Mouse (Mus musculus): Measurements from ENCODE around the gene 2310039H08Rik. TPM values are rescaled to one million over a fixed set of nuclear protein-coding genes. Genes with fewer than 3 reads are reported as not detected.

The 2310039H08Rik gene
- polyA plus RNA-seq, 1 experiment from 2014 or later = 43.4 TPM

- H3K36me3 ChIP-seq (ENCODE audit: control insufficient read depth, insufficient read depth, low read length) = 0 out of 2 replicates have a peak, but pooled peaks cover 2% of the 10 kb centered on the region
- H3K9me3 ChIP-seq (ENCODE audit: control insufficient read depth, low read length) = no peaks in the 10 kb centered on the region
- 0 out of 2 replicates have a peak, but pooled peaks cover 6% of the 10 kb centered on the region for H3K4me1 ChIP-seq (ENCODE audit: control insufficient read depth, insufficient read depth, low read length)
- H3K9ac ChIP-seq (ENCODE audit: low read length) = no peak within 1 kb of the TSS; the same call in 1 of the 2 replicates
- ATAC-seq (ENCODE audit: insufficient number of reproducible peaks, low FRiP score, low TSS enrichment, low read depth) = no peak
- no peak within 1 kb of the TSS for H3K27ac ChIP-seq (replicated peaks; ENCODE audit: low read depth, low read length)
- DNase-seq (ENCODE audit: low spot score) = no peak
- H3K4me2 ChIP-seq (ENCODE audit: low read depth, severe bottlenecking) = peak within 1 kb of the TSS; percentile 31
- no peak within 1 kb of the TSS for H3K4me3 ChIP-seq (ENCODE audit: low read depth, low read length)
- WGBS = 17% methylated on average over 24 of the region's 24 CpGs
- peaks cover 12% of the 10 kb centered on the region for H3K27me3 ChIP-seq (ENCODE audit: control insufficient read depth, insufficient read depth, low read length)
Observed at GRCm38 (mm10) chr17:46728904-46729318, 43.5 kb upstream of the 2310039H08Rik start, which contains the start of gene Gnmt. TSS of gene Gnmt (minus strand) at chr17:46729168.

DNA sequence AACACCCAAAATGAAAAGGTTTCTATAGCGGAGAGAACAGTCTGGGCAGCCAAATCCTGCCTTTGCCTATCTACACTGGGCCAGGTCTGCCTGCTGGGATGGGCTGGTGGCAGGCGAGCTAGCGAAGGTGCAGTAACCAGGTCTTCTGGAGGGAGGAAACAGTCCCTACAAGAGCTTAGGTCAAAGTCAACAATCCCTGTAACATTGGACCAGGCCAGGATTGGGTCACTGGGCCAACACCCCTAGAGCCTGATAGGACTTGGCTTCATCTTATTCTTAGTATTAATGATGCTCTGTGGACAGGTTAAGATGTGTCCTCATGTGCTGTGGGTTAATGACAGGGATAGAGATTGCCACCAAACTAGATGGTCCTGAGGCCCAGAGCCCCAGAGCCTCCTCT is 38.4 kb upstream of the 2310039H08Rik start:
- DNase-seq (ENCODE audit: low spot score) = no peak
- H3K9ac ChIP-seq (ENCODE audit: low read length) = no peak overlapping the region
- no peak overlapping the region for H3K27ac ChIP-seq (replicated peaks; ENCODE audit: low read depth, low read length)
- H3K4me1 ChIP-seq (ENCODE audit: control insufficient read depth, insufficient read depth, low read length) = no peaks in the 10 kb centered on the region
- WGBS = 87% methylated on average over 3 of the region's 3 CpGs
- no peaks in the 10 kb centered on the region for H3K36me3 ChIP-seq (ENCODE audit: control insufficient read depth, insufficient read depth, low read length)
- ATAC-seq (ENCODE audit: insufficient number of reproducible peaks, low FRiP score, low TSS enrichment, low read depth) = no peak
- H3K9me3 ChIP-seq (ENCODE audit: control insufficient read depth, low read length) = no peaks in the 10 kb centered on the region
- no peak overlapping the region for H3K4me3 ChIP-seq (ENCODE audit: low read depth, low read length)
- no peak overlapping the region for H3K4me2 ChIP-seq (ENCODE audit: low read depth, severe bottlenecking)
- peaks cover 5% of the 10 kb centered on the region for H3K27me3 ChIP-seq (ENCODE audit: control insufficient read depth, insufficient read depth, low read length)

- ATAC-seq (ENCODE audit: insufficient number of reproducible peaks, low FRiP score, low TSS enrichment, low read depth) (no peak), DNase-seq (ENCODE audit: low spot score) (no peak)
- 93% methylated on average over 7 of the region's 7 CpGs for WGBS
- Histone ChIP-seq H3K36me3 (ENCODE audit: control insufficient read depth, insufficient read depth, low read length) (no peaks in the 10 kb centered on the region), H3K9me3 (ENCODE audit: control insufficient read depth, low read length) (no peaks in the 10 kb centered on the region), H3K4me2 (ENCODE audit: low read depth, severe bottlenecking) (no peak overlapping the region), H3K9ac (ENCODE audit: low read length) (no peak overlapping the region), H3K4me3 (ENCODE audit: low read depth, low read length) (no peak overlapping the region), H3K27ac (replicated peaks; ENCODE audit: low read depth, low read length) (no peak overlapping the region), H3K27me3 (ENCODE audit: control insufficient read depth, insufficient read depth, low read length) (no peaks in the 10 kb centered on the region), H3K4me1 (ENCODE audit: control insufficient read depth, insufficient read depth, low read length) (no peaks in the 10 kb centered on the region)
Observed at GRCm38 (mm10) chr17:46735287-46735686, 37.1 kb upstream of the 2310039H08Rik start.

- no peaks in the 10 kb centered on the region for H3K4me1 ChIP-seq (ENCODE audit: control insufficient read depth, insufficient read depth, low read length)
- no peak for ATAC-seq (ENCODE audit: insufficient number of reproducible peaks, low FRiP score, low TSS enrichment, low read depth)
- H3K9ac ChIP-seq (ENCODE audit: low read length) = no peak overlapping the region
- no peak overlapping the region for H3K27ac ChIP-seq (replicated peaks; ENCODE audit: low read depth, low read length)
- H3K36me3 ChIP-seq (ENCODE audit: control insufficient read depth, insufficient read depth, low read length) = no peaks in the 10 kb centered on the region
- no peak overlapping the region for H3K4me3 ChIP-seq (ENCODE audit: low read depth, low read length)
- H3K4me2 ChIP-seq (ENCODE audit: low read depth, severe bottlenecking) = no peak overlapping the region
- no peaks in the 10 kb centered on the region for H3K9me3 ChIP-seq (ENCODE audit: control insufficient read depth, low read length)
- 54% methylated on average over 9 of the region's 10 CpGs for WGBS
- H3K27me3 ChIP-seq (ENCODE audit: control insufficient read depth, insufficient read depth, low read length) = no peaks in the 10 kb centered on the region
- DNase-seq (ENCODE audit: low spot score) = peak; percentile 40
Observed at GRCm38 (mm10) chr17:46736160-46736559, 36.3 kb upstream of the 2310039H08Rik start.

DNA sequence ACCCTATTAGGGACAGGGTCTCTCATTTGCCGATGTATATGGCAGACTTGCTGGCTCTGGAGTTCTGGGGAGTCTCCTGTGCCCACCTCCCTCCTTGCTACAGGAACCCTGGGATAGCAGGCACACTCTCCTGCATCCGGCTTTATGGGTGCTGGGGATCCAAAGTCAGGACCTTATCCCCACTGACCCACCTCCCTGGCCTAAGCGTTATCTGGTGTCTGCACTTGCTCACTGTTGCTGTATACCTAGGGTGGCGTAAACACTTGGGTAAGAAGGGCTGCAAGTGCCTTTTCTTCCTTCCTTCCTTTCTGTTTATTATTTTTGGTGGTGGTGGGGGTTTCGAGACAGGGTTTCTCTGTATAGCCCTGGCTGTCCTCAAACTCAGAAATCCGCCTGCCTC is 31.1 kb upstream of the 2310039H08Rik start:
- no peaks in the 10 kb centered on the region for H3K27me3 ChIP-seq (ENCODE audit: control insufficient read depth, insufficient read depth, low read length)
- peaks cover 2% of the 10 kb centered on the region; the same call in 1 of the 2 replicates for H3K36me3 ChIP-seq (ENCODE audit: control insufficient read depth, insufficient read depth, low read length)
- no peak overlapping the region for H3K9ac ChIP-seq (ENCODE audit: low read length)
- no peak overlapping the region for H3K4me3 ChIP-seq (ENCODE audit: low read depth, low read length)
- H3K27ac ChIP-seq (replicated peaks; ENCODE audit: low read depth, low read length) = no peak overlapping the region
- no peaks in the 10 kb centered on the region for H3K9me3 ChIP-seq (ENCODE audit: control insufficient read depth, low read length)
- DNase-seq (ENCODE audit: low spot score) (no peak), ATAC-seq (ENCODE audit: insufficient number of reproducible peaks, low FRiP score, low TSS enrichment, low read depth) (no peak)
- H3K4me1 ChIP-seq (ENCODE audit: control insufficient read depth, insufficient read depth, low read length) = no peaks in the 10 kb centered on the region
- H3K4me2 ChIP-seq (ENCODE audit: low read depth, severe bottlenecking) = no peak overlapping the region
- WGBS = 93% methylated on average over 6 of the region's 6 CpGs

GRCm38 (mm10) chr17:46742986-46743385 is 29.4 kb upstream of the 2310039H08Rik start:
- 88% methylated on average over 9 of the region's 9 CpGs for WGBS
- Histone ChIP-seq H3K27me3 (ENCODE audit: control insufficient read depth, insufficient read depth, low read length) (no peaks in the 10 kb centered on the region), H3K9me3 (ENCODE audit: control insufficient read depth, low read length) (no peaks in the 10 kb centered on the region), H3K4me2 (ENCODE audit: low read depth, severe bottlenecking) (no peak overlapping the region), H3K4me1 (ENCODE audit: control insufficient read depth, insufficient read depth, low read length) (no peaks in the 10 kb centered on the region), H3K27ac (replicated peaks; ENCODE audit: low read depth, low read length) (no peak overlapping the region), H3K9ac (ENCODE audit: low read length) (no peak overlapping the region), H3K4me3 (ENCODE audit: low read depth, low read length) (no peak overlapping the region), H3K36me3 (ENCODE audit: control insufficient read depth, insufficient read depth, low read length) (peaks cover 2% of the 10 kb centered on the region; the same call in 1 of the 2 replicates)
- DNase-seq (ENCODE audit: low spot score) (no peak), ATAC-seq (ENCODE audit: insufficient number of reproducible peaks, low FRiP score, low TSS enrichment, low read depth) (no peak)

GRCm38 (mm10) chr17:46745506-46745905 is 26.9 kb upstream of the 2310039H08Rik start:
- 75% methylated on average over 2 of the region's 2 CpGs for WGBS
- ATAC-seq (ENCODE audit: insufficient number of reproducible peaks, low FRiP score, low TSS enrichment, low read depth) (no peak), DNase-seq (ENCODE audit: low spot score) (no peak)
- Histone ChIP-seq H3K9ac (ENCODE audit: low read length) (no peak overlapping the region), H3K4me3 (ENCODE audit: low read depth, low read length) (no peak overlapping the region), H3K27ac (replicated peaks; ENCODE audit: low read depth, low read length) (no peak overlapping the region), H3K36me3 (ENCODE audit: control insufficient read depth, insufficient read depth, low read length) (peaks cover 2% of the 10 kb centered on the region; the same call in 1 of the 2 replicates), H3K4me1 (ENCODE audit: control insufficient read depth, insufficient read depth, low read length) (no peaks in the 10 kb centered on the region), H3K4me2 (ENCODE audit: low read depth, severe bottlenecking) (no peak overlapping the region), H3K27me3 (ENCODE audit: control insufficient read depth, insufficient read depth, low read length) (no peaks in the 10 kb centered on the region), H3K9me3 (ENCODE audit: control insufficient read depth, low read length) (no peaks in the 10 kb centered on the region; the same call in 1 of the 2 replicates)

DNA sequence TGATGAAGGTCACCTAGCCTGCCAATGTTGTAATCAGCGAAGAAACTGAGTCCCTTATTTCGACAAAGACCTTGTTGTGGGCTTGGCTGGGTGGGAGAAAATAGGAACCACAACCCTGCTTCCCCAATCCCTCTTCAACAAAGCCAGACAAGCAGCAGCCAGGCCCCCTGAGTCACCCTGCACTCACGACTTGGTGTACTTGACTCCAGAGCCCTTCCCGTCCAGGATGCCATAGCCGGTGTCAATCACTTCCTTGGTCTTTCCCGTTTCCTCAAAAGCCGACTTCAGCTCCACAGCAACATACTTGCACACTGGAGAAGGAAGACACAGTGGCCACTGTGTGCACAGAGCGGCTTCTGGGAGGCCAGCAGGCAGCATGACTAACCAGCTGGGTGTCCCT is 25.2 kb upstream of the 2310039H08Rik start:
- H3K27ac ChIP-seq (replicated peaks; ENCODE audit: low read depth, low read length) = no peak overlapping the region
- peaks cover 2% of the 10 kb centered on the region; the same call in 1 of the 2 replicates for H3K36me3 ChIP-seq (ENCODE audit: control insufficient read depth, insufficient read depth, low read length)
- H3K9ac ChIP-seq (ENCODE audit: low read length) = no peak overlapping the region
- peaks cover 4% of the 10 kb centered on the region for H3K4me1 ChIP-seq (ENCODE audit: control insufficient read depth, insufficient read depth, low read length)
- no peak for ATAC-seq (ENCODE audit: insufficient number of reproducible peaks, low FRiP score, low TSS enrichment, low read depth)
- no peak overlapping the region for H3K4me3 ChIP-seq (ENCODE audit: low read depth, low read length)
- no peak for DNase-seq (ENCODE audit: low spot score)
- no peaks in the 10 kb centered on the region; the same call in 1 of the 2 replicates for H3K9me3 ChIP-seq (ENCODE audit: control insufficient read depth, low read length)
- H3K4me2 ChIP-seq (ENCODE audit: low read depth, severe bottlenecking) = no peak overlapping the region
- 85% methylated on average over 8 of the region's 8 CpGs for WGBS
- H3K27me3 ChIP-seq (ENCODE audit: control insufficient read depth, insufficient read depth, low read length) = no peaks in the 10 kb centered on the region

DNA sequence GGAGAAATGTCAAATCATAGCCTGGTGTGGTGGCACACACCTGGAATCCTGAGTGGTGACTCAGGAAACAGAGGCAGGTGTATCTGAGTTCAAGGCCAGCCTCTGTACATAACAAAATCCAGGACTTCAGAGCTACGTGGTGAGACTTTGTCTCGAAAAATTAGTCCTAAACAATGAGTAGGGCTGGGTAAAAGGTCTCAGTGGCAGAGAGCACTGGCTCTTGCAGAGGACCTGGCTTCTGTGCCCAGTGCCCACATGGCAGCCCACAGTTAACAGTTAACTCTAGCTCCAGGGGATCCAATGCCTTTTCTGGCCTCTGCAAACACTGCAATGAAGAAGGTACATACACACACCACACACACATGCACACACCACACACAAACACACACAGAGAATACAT is 24.6 kb upstream of the 2310039H08Rik start:
- peaks cover 2% of the 10 kb centered on the region; the same call in 1 of the 2 replicates for H3K36me3 ChIP-seq (ENCODE audit: control insufficient read depth, insufficient read depth, low read length)

More for the DNA sequence above, 24.6 kb upstream of the 2310039H08Rik start:
- Histone ChIP-seq H3K4me1 (ENCODE audit: control insufficient read depth, insufficient read depth, low read length) (peaks cover 4% of the 10 kb centered on the region), H3K9me3 (ENCODE audit: control insufficient read depth, low read length) (no peaks in the 10 kb centered on the region; the same call in 1 of the 2 replicates), H3K4me3 (ENCODE audit: low read depth, low read length) (no peak overlapping the region), H3K9ac (ENCODE audit: low read length) (no peak overlapping the region), H3K27ac (replicated peaks; ENCODE audit: low read depth, low read length) (no peak overlapping the region), H3K27me3 (ENCODE audit: control insufficient read depth, insufficient read depth, low read length) (no peaks in the 10 kb centered on the region), H3K4me2 (ENCODE audit: low read depth, severe bottlenecking) (no peak overlapping the region)
- WGBS = 93% methylated on average over 2 of the region's 2 CpGs
- ATAC-seq (ENCODE audit: insufficient number of reproducible peaks, low FRiP score, low TSS enrichment, low read depth) = no peak
- no peak for DNase-seq (ENCODE audit: low spot score)

Data from limb, embryonic 11.5 days (tissue).